Mouse (Mus musculus): ENCODE data around the gene Gm20388.

Gm20388 gene

GRCm38 (mm10) chr8:119910547-119911257 is at the start of gene Gm20388:
Gm20388 (plus strand) TSS chr8:119910841.
- peak; percentile 95 for DNase-seq (ENCODE audit: low read depth, low spot score)

GRCm38 (mm10) chr8:119861706-119862389 is 48.8 kb upstream of the Gm20388 start, which contains the start of gene Klhl36:
Klhl36 (plus strand) TSS chr8:119862266.
- peak; percentile 97 for DNase-seq (ENCODE audit: low read depth, low spot score)

GRCm38 (mm10) chr8:119862390-119862734 is 48.3 kb upstream of the Gm20388 start:
- DNase-seq (ENCODE audit: low read depth, low spot score), result no peak

DNA sequence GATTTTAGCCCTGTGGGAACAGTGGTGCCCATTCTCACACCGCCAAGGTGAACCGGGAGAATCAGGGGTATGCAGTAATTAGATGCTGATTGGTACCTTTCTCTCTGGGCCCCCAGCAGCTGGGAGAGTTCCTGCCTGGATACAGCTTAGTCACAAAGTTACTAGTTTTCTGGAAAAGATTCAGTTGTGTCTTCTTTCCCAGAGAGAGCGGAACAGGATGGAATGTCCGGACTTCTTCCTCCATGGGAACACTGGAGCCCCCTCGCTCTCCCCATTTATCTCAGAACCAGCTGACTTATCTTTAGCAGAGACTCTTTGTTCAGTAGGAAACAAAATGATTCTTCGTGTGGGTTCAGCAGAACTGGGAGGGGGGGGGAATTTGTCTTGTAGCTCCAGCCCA is 47.9 kb upstream of the Gm20388 start:
- DNase-seq (ENCODE audit: low read depth, low spot score), result no peak

DNA sequence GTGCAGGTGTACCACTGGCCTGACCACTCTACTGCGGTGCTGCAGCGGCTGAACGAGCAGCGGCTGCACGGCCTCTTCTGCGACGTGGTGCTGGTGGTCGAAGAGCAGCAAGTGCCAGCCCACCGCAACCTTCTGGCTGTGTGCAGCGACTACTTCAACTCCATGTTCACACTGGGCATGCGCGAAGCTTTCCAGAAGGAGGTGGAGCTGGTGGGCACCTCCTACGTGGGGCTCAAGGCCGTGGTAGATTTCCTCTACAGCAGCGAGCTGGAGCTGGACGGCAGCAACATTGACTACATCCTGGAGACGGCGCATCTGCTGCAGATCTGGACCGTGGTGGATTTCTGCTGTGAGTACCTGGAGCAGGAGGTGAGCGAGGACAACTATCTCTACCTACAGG is 41.0 kb upstream of the Gm20388 start:
- DNase-seq (ENCODE audit: low read depth, low spot score), result peak; percentile 92

GRCm38 (mm10) chr8:119873181-119873580 is 37.5 kb upstream of the Gm20388 start:
- no peak for DNase-seq (ENCODE audit: low read depth, low spot score)

- no peak for DNase-seq (ENCODE audit: low read depth, low spot score)
Measured at GRCm38 (mm10) chr8:119881301-119881700, 29.3 kb upstream of the Gm20388 start.

GRCm38 (mm10) chr8:119881917-119882316 is 28.7 kb upstream of the Gm20388 start:
- no peak for DNase-seq (ENCODE audit: low read depth, low spot score)

DNA sequence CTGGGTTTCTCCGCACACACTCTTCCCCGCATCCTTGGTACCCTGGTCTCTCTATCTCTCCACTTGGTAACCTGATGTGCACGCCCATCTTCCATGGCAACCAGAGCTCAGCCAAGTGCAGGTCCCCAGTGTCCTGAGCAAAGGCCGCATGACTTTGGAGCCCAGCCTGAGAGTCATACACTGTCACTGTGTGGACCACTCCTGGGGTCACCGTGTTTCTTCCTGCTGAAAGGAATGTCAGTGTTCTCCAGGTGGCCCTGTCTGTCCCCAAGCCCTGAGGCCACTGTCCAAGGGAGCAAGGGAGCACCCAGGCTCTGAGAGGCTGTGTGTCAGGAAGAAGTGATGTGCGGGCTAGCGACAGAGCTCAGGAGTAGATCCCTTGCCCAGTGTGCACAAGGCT is 27.4 kb upstream of the Gm20388 start:
- DNase-seq (ENCODE audit: low read depth, low spot score), result no peak

DNA sequence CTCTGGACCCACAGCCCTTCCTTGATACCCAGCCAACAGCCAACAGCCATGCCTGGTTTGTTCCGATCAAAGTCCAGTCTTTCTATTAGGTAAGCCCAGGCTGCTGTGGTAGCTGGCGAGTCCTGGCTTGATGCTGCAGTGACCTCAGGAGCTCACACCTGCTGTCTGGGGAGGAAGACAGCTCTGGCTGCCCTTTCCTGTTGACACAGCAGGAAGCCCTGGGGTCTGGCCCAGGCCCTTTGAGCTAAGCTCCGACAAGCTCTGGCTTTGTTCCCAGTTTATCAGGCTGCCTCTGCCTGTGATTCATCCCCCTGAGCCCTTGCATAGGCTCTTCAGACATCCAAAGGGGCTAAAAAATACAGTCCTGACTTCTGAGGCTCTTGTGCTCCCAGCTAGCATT is 25.0 kb upstream of the Gm20388 start:
- DNase-seq (ENCODE audit: low read depth, low spot score), result no peak

DNA sequence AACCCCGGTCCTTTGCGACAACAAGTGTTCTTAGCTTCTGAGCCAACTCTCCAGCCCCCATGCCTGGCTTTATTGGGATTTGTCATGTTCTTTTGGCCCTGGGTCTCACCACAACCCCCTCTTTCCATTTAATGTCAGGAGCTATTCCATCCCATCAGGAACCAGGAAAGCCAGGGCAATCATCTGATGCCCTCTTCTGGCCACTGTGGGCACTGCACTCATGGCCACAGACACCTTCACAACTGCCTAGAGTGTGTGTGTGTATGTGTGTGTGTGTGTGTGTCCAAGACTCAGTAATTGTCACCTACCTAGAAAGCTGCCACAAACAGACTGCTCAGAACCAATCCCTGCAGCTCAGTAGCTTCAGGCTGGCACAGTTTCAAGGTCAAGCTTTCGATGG is 23.5 kb upstream of the Gm20388 start:
- DNase-seq (ENCODE audit: low read depth, low spot score), result peak; percentile 74

DNA sequence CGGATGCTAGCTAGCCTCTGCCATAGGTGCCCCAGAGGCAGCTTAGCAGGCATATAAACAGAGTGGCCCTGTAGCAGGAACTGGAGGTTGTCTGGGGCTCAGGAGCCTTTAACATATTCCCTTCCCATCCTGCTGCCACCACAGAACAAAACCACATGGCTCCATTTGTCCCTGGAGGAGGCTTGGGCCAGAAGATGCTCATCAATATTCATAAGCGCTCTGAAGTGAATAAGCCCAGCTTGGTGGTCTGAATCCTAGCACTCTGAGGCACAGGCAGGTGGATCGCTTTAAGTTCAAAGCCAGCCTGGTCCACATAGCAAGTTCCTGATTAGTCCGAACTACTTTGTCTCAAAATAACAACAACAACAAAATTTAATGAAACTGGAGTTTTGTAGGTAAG is 22.6 kb upstream of the Gm20388 start:
- no peak for DNase-seq (ENCODE audit: low read depth, low spot score)

DNA sequence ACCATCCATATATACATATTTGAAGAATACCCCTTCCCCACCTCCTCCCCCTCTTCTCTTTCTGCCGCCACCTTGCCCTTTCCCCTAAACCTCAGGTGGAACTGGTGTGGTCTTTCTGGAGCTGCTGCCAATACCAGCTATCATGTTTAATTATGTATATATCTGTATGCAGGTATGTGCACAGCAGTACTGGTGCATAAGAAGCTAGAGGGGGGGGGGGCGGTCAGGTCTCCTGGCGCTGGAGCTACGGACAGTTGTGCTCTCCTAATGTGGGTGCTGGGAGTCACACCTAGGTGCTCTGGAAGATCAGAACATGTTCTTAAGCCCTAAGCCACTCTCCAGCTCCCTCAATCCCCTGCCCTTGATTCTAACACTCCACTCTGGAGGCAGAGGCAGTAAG is 13.6 kb upstream of the Gm20388 start:
- no peak for DNase-seq (ENCODE audit: low read depth, low spot score)

GRCm38 (mm10) chr8:119897933-119898332 is 12.7 kb upstream of the Gm20388 start:
- no peak for DNase-seq (ENCODE audit: low read depth, low spot score)

- no peak for DNase-seq (ENCODE audit: low read depth, low spot score)
Measured at GRCm38 (mm10) chr8:119901349-119901748, 9.3 kb upstream of the Gm20388 start.

DNA sequence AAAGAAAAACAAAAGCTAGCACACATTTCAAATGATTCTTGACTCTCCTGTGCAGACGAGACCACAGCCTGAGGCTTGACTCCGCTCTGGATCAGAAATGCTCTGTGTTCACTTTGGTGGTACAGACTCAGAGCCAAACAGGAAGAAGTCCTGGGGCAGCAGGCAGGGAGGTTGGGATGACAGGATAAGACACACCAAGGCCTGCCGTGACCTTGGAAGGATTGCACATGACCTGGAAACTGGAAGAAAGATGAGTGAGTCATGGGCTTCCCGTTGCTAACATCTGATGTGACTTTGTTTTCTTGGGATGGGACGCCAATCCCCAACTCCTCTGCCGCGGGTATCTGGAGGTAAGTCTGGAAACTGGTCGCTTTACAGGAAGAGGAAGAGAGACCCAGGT is 8.7 kb upstream of the Gm20388 start:
- DNase-seq (ENCODE audit: low read depth, low spot score), result no peak

DNA sequence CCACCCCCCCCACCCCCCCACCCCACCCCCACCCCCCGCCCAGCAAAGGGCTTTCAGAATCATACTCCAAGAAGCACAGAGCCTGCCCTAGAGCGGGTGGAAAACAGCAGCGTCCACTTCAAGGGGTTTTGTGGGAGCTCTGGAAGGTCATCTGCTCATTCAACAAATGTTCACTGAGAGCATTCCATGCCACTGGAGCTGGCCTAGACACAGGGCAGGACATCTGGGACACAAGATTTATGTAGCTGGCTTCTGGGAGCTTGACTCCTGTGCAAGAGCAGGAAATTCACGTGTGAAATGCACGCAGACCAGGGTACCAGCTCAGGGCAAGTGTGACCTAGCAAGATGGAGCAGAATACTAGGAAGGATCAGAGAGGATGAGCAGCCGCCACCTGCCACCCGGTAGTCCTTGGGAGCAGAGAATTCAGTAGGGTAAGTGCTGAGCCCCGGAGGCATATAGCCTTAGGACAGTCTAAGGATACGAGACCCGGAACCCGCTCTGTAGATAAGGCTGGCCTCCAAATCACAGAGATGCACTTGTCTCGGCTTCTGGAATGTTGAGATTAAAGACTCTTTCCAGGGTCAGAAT is 6.2 kb upstream of the Gm20388 start:
- DNase-seq (ENCODE audit: low read depth, low spot score), result peak; percentile 49

- DNase-seq (ENCODE audit: low read depth, low spot score), result peak; percentile 67
Measured at GRCm38 (mm10) chr8:119909944-119910546, 596 bp upstream of the Gm20388 start, which contains the start of gene Usp10. Usp10 (plus strand) TSS chr8:119910360.

- peak; percentile 49 for DNase-seq (ENCODE audit: low read depth, low spot score)
Measured at GRCm38 (mm10) chr8:119911258-119911962, 769 bp downstream of the Gm20388 start.

DNA sequence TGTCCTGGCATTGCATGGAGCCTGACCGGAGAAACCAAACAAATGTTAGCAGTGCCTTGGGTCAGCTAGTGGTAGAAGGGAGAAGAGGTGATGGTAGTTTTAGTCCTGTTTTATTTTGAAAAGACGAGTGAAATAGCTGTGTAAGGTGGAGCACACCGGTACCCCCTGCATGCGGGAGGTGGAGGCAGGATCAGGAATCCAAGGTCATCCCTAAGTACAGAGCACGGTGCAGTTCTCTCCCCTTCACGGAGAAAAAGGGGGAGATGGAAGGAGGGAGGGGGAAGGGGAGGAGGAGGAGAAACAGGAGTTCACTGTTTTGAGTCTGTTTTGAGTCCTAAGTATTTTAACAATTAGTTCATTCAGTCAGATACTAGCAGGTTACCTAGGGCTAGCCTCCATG is 2.0 kb downstream of the Gm20388 start:
- peak; percentile 60 for DNase-seq (ENCODE audit: low read depth, low spot score)

DNA sequence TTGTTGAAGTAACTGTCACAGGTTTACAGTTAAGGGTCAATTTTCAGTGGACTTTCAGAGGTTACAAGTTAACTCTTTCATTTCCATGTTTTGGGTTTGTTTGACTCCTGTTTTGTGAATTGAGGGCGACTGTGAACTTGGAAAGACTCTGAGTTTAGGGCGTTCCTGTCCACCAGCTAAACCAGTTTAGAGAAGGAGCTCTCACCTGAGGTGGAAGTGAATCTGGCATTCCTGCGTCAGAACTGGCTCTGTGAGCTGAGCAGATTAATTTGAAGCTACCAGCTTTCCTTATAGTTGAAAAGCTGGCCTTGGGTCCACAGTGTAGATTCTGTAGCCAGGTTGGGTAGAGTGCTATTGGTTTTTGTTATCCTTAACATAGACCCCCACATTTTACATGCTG is 2.5 kb downstream of the Gm20388 start:
- no peak for DNase-seq (ENCODE audit: low read depth, low spot score)

DNA sequence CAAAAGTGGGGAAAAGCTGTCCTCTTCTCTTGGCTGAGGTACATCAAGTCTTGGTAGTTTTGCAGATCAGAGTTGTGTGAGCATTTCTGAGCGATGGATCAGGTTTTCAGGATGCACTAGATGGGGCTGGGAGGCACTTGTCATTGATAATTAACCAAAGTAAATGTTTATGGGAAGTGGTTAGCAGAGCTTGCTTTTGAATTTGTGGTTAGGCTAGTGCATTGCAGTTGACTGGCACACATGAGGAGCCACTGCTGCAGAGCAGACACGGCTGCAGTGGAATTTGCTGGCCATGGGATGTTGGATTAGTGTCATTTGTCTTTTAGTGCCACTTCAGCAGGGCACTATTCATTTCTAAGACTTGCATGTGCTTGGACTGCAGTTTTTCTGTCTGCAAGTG is 3.5 kb downstream of the Gm20388 start:
- DNase-seq (ENCODE audit: low read depth, low spot score), result no peak

Measured in ES-CJ7 (cell line).